Mouse (Mus musculus) lung, adult 2 months (tissue): Measurements from ENCODE around the gene Inka2.
A peak's percentile ranks its signal among the peaks of the same experiment; 100 is the strongest.

ENCODE experiments used
- CTCF ChIP-seq: fragments of 200-500 bp; IDR thresholded peaks from 2 replicates; pipeline ENCODE4 v1.5.1; 2011; ENCODE audit warnings: mild to moderate bottlenecking, low read length, control low read depth; ENCODE audit not compliant: insufficient read depth
- POLR2A ChIP-seq: fragments of 200-500 bp; IDR thresholded peaks from 2 replicates; pipeline ENCODE4 v1.6.1; 2011; ENCODE audit warnings: low read depth, mild to moderate bottlenecking, control low read depth, low read length, borderline replicate concordance; ENCODE audit errors: extremely low read depth

- TF ChIP-seq CTCF, result peak; percentile 46; the same call in 1 of the 2 replicates
- TF ChIP-seq POLR2A, result no peak
Measured at GRCm38 (mm10) chr3:105674595-105675218, 29.7 kb upstream of the Inka2 start.
